Mouse (Mus musculus) forebrain, embryonic 10.5 days (tissue): Measurements from ENCODE around the gene D1Ertd622e. TPM values are rescaled to one million over a fixed set of nuclear protein-coding genes. Genes with fewer than 3 reads are reported as not detected.
"Not testable (repeated sequence)": the region's sequence is repeated elsewhere in the genome, so short reads cannot be mapped to it uniquely, and the experiment has no call there.

Experiments
- DNase-seq: peaks from one replicate; pipeline ENCODE4 v3.0.0-alpha.2; 2017; ENCODE audit warnings: low spot score; ENCODE audit errors: extremely low spot score
- H3K27ac ChIP-seq: fragments of 300-500 bp; sonication (generic); 2 replicates; pipeline ENCODE4 v1.5.1; 2016; ENCODE audit warnings: mild to moderate bottlenecking
- H3K27me3 ChIP-seq: fragments of 300-500 bp; sonication (generic); 2 replicates; pipeline ENCODE4 v1.6.1; 2016; ENCODE audit warnings: mild to moderate bottlenecking; ENCODE audit not compliant: poor library complexity, severe bottlenecking
- H3K36me3 ChIP-seq: fragments of 300-500 bp; sonication (generic); replicated peaks from 2 replicates; pipeline ENCODE4 v1.6.1; 2016; ENCODE audit warnings: mild to moderate bottlenecking, moderate library complexity
- H3K4me1 ChIP-seq: fragments of 300-500 bp; sonication (generic); 2 replicates; pipeline ENCODE4 v1.6.1; 2016
- H3K4me3 ChIP-seq: fragments of 300-500 bp; sonication (generic); 2 replicates; pipeline ENCODE4 v1.5.1; 2016; ENCODE audit warnings: mild to moderate bottlenecking, moderate library complexity
- H3K9me3 ChIP-seq: fragments of 300-500 bp; sonication (generic); 2 replicates; pipeline ENCODE4 v1.6.1; 2016; ENCODE audit warnings: mild to moderate bottlenecking, moderate library complexity
- whole genome bisulfite sequencing: fragments of 180-500 bp; shearing (Covaris S2); methylation state at CpG from one replicate; pipeline ENCODE4 v1.1.7; 2016; 5-methylcytosine and 5-hydroxymethylcytosine counted together
- polyA plus RNA-seq: library from polyadenylated mRNA; unstranded; fragments of >200 nt; fragmentation: Nextera tagmentation; extraction: Ambion mirVana; gene quantifications from 2 replicates; pipeline ENCODE4 v1.2.1, GENCODE M21; 2016

Gene D1Ertd622e
- polyA plus RNA-seq, 1 experiment from 2014 or later, result 28.3 TPM

- Histone ChIP-seq H3K4me3 (no peak overlapping the region), H3K4me1 (no peaks in the 10 kb centered on the region), H3K36me3 (no peaks in the 10 kb centered on the region), H3K27me3 (no peaks in the 10 kb centered on the region), H3K9me3 (no peaks in the 10 kb centered on the region), H3K27ac (no peak overlapping the region)
- 92% methylated on average over 3 of the region's 3 CpGs for WGBS
- no peak for DNase-seq
Measured at GRCm38 (mm10) chr1:97599101-97599500, 62.8 kb downstream of the D1Ertd622e start.

GRCm38 (mm10) chr1:97588561-97588960 is 73.3 kb downstream of the D1Ertd622e start:
- Histone ChIP-seq H3K4me1 (peaks cover 28% of the 10 kb centered on the region), H3K36me3 (no peaks in the 10 kb centered on the region), H3K27me3 (no peaks in the 10 kb centered on the region), H3K9me3 (no peaks in the 10 kb centered on the region), H3K4me3 (no peak overlapping the region), H3K27ac (peak overlapping the region; percentile 66; the same call in 1 of the 2 replicates)
- no peak for DNase-seq
- WGBS, result 23% methylated on average over 3 of the region's 3 CpGs

- Histone ChIP-seq H3K27ac (no peak overlapping the region), H3K4me1 (peaks cover 21% of the 10 kb centered on the region), H3K27me3 (no peaks in the 10 kb centered on the region), H3K9me3 (no peaks in the 10 kb centered on the region), H3K36me3 (no peaks in the 10 kb centered on the region), H3K4me3 (no peak overlapping the region)
- no peak for DNase-seq
Measured at GRCm38 (mm10) chr1:97585106-97585505, 76.8 kb downstream of the D1Ertd622e start.

GRCm38 (mm10) chr1:97584171-97584570 is 77.7 kb downstream of the D1Ertd622e start:
- H3K27ac ChIP-seq, result no peak overlapping the region

GRCm38 (mm10) chr1:97583085-97583484 is 78.8 kb downstream of the D1Ertd622e start:
- Histone ChIP-seq H3K4me1 (peaks cover 8% of the 10 kb centered on the region), H3K27ac (no peak overlapping the region), H3K36me3 (no peaks in the 10 kb centered on the region), H3K4me3 (no peak overlapping the region), H3K27me3 (no peaks in the 10 kb centered on the region), H3K9me3 (no peaks in the 10 kb centered on the region)
- WGBS, result 84% methylated on average over 4 of the region's 4 CpGs
- no peak for DNase-seq

More at GRCm38 (mm10) chr1:97584171-97584570, 77.7 kb downstream of the D1Ertd622e start:
- no peak for DNase-seq
- Histone ChIP-seq H3K36me3 (no peaks in the 10 kb centered on the region), H3K4me1 (peaks cover 18% of the 10 kb centered on the region), H3K27me3 (no peaks in the 10 kb centered on the region), H3K4me3 (no peak overlapping the region), H3K9me3 (no peaks in the 10 kb centered on the region)
- 87% methylated on average over 3 of the region's 3 CpGs for WGBS

- H3K27me3 ChIP-seq, DNase-seq, H3K4me3 ChIP-seq, H3K4me1 ChIP-seq, H3K36me3 ChIP-seq, H3K9me3 ChIP-seq, H3K27ac ChIP-seq: not testable (repeated sequence)
Measured at GRCm38 (mm10) chr1:97580680-97581079, 81.2 kb downstream of the D1Ertd622e start.

GRCm38 (mm10) chr1:97580270-97580669 is 81.6 kb downstream of the D1Ertd622e start:
- Histone ChIP-seq H3K4me1 (no peaks in the 10 kb centered on the region), H3K27ac (no peak overlapping the region), H3K9me3 (no peaks in the 10 kb centered on the region), H3K27me3 (no peaks in the 10 kb centered on the region), H3K36me3 (no peaks in the 10 kb centered on the region), H3K4me3 (no peak overlapping the region)
- DNase-seq, result no peak
- WGBS, result 83% methylated on average over 3 of the region's 3 CpGs

GRCm38 (mm10) chr1:97578025-97578417 is 83.9 kb downstream of the D1Ertd622e start:
- Histone ChIP-seq H3K9me3 (no peaks in the 10 kb centered on the region), H3K27ac (no peak overlapping the region), H3K4me1 (no peaks in the 10 kb centered on the region), H3K27me3 (no peaks in the 10 kb centered on the region), H3K4me3 (no peak overlapping the region), H3K36me3 (no peaks in the 10 kb centered on the region)
- no peak for DNase-seq
- WGBS, result 91% methylated on average over 3 of the region's 3 CpGs

- Histone ChIP-seq H3K9me3 (no peaks in the 10 kb centered on the region), H3K4me3 (no peak overlapping the region), H3K36me3 (no peaks in the 10 kb centered on the region), H3K27me3 (no peaks in the 10 kb centered on the region), H3K27ac (no peak overlapping the region), H3K4me1 (no peaks in the 10 kb centered on the region)
- WGBS, result 94% methylated on average over 2 of the region's 2 CpGs
- no peak for DNase-seq
Measured at GRCm38 (mm10) chr1:97577062-97578024, 84.5 kb downstream of the D1Ertd622e start.

- H3K36me3 ChIP-seq, result no peaks in the 10 kb centered on the region
- no peaks in the 10 kb centered on the region for H3K27me3 ChIP-seq
- no peak overlapping the region for H3K4me3 ChIP-seq
- 91% methylated on average over 3 of the region's 3 CpGs for WGBS
- no peaks in the 10 kb centered on the region for H3K9me3 ChIP-seq
- H3K4me1 ChIP-seq, result no peaks in the 10 kb centered on the region
- no peak for DNase-seq
- H3K27ac ChIP-seq, result no peak overlapping the region
Measured at GRCm38 (mm10) chr1:97576576-97576975, 85.3 kb downstream of the D1Ertd622e start.

- H3K36me3 ChIP-seq, result no peaks in the 10 kb centered on the region
- 74% methylated on average over 9 of the region's 9 CpGs for WGBS
- H3K27me3 ChIP-seq, result no peaks in the 10 kb centered on the region
- no peaks in the 10 kb centered on the region for H3K9me3 ChIP-seq
- 0 out of 2 replicates have a peak, but pooled peaks cover 4% of the 10 kb centered on the region for H3K4me1 ChIP-seq
- no peak overlapping the region for H3K27ac ChIP-seq
- DNase-seq, result no peak
- H3K4me3 ChIP-seq, result no peak overlapping the region
Measured at GRCm38 (mm10) chr1:97570814-97571213, 91.1 kb downstream of the D1Ertd622e start.

GRCm38 (mm10) chr1:97567956-97568355 is 93.9 kb downstream of the D1Ertd622e start:
- no peak overlapping the region for H3K4me3 ChIP-seq
- 93% methylated on average over 4 of the region's 4 CpGs for WGBS
- H3K9me3 ChIP-seq, result no peaks in the 10 kb centered on the region
- DNase-seq, result no peak
- H3K4me1 ChIP-seq, result 0 out of 2 replicates have a peak, but pooled peaks cover 4% of the 10 kb centered on the region
- H3K36me3 ChIP-seq, result no peaks in the 10 kb centered on the region
- H3K27ac ChIP-seq, result no peak overlapping the region
- no peaks in the 10 kb centered on the region for H3K27me3 ChIP-seq

- DNase-seq, result no peak
- WGBS, result 87% methylated on average over 1 of the region's 1 CpGs
- Histone ChIP-seq H3K4me3 (no peak overlapping the region), H3K36me3 (no peaks in the 10 kb centered on the region), H3K4me1 (no peaks in the 10 kb centered on the region), H3K27ac (no peak overlapping the region), H3K9me3 (no peaks in the 10 kb centered on the region), H3K27me3 (no peaks in the 10 kb centered on the region)
Measured at GRCm38 (mm10) chr1:97564641-97565040, 97.2 kb downstream of the D1Ertd622e start.
